ENCODE assay signal across 22 mouse cellular contexts in the genomic region with DNA sequence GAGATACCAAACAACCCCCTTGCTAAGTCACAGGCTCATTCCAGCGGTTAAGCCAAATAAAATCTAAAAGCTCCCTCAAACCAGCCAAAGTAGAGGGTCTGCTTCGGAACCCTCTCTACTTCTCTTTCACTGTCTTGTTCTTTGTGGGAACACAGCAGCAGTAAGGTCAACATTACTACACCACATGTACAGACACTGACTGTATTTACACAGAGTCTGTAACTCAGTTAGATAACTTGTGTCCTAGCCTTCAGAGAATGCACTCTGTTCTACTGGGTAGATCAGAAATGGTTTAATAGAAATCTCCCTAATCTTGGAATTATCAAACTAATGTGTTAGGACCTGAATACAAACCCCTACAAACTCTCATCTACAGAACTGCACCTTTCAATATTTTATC. TPM values are rescaled to one million over a fixed set of nuclear protein-coding genes. Genes with fewer than 3 reads are reported as not detected.
DNase-seq lines count a peak whose midpoint lies in the region; ATAC-seq and TF ChIP-seq lines count a peak whose summit lies in the region.
"Had no signal": no experiment of that assay in that cellular context is flagged by ENCODE, and none has a peak within 500 bp of the region (broad histone marks: within the 10 kb centered on the region; RNA-seq: fewer than 3 reads in every experiment).

No protein-coding gene starts in this region.

- H3K27ac ChIP-seq in heart, embryonic 13.5 days (replicated peaks) = no peak overlapping the region
- H3K27ac ChIP-seq in liver, adult 2 months (replicated peaks; ENCODE audit: insufficient read depth, low read depth, low read length) = no peak overlapping the region
- no peak overlapping the region for H3K27ac ChIP-seq in liver, embryonic 11.5 days (ENCODE audit: low read depth, low read length)
- peak overlapping the region; percentile 59 for H3K27ac ChIP-seq in cortical plate, adult 2 months (ENCODE audit: insufficient read depth, low read length)
- H3K27ac ChIP-seq in liver, postnatal 0 days (ENCODE audit: low read depth) = peak overlapping the region; percentile 74
- H3K27ac ChIP-seq: embryonic facial prominence, embryonic 15.5 days; limb, embryonic 13.5 days; lung, embryonic 15.5 days; neural tube, embryonic 15.5 days; stomach, embryonic 15.5 days had no signal

- 90% methylated on average over 2 of the region's 2 CpGs for WGBS in heart, embryonic 13.5 days
- 39% methylated on average over 2 of the region's 2 CpGs for WGBS in liver, adult 2 months
- WGBS in liver, embryonic 11.5 days = 78% methylated on average over 2 of the region's 2 CpGs
- 59% methylated on average over 2 of the region's 2 CpGs for WGBS in liver, postnatal 0 days (ENCODE audit: insufficient replicate concordance)

- ATAC-seq in heart, embryonic 13.5 days (ENCODE audit: extremely low read depth, insufficient number of reproducible peaks, low FRiP score, low TSS enrichment) = no peak
- ATAC-seq in liver, embryonic 11.5 days (replicated peaks; ENCODE audit: low FRiP score) = no peak
- ATAC-seq in liver, postnatal 0 days = peak; percentile 76
- ATAC-seq: forebrain, embryonic 14.5 days had no signal

- TF ChIP-seq POLR2A in liver, adult 2 months (IDR thresholded peaks at IDR 0.05; ENCODE audit: extremely low read depth, insufficient read depth, low read length) = no peak
- TF ChIP-seq POLR2A in cortical plate, adult 2 months (IDR thresholded peaks at IDR 0.05; ENCODE audit: extremely low read depth, insufficient read depth, low read length) = no peak

- no peak for DNase-seq in heart, adult 9 months (ENCODE audit: low spot score in 2 of 2)
- DNase-seq in liver, adult 2 months (ENCODE audit: extremely low read depth, low read depth, low spot score) = peak; percentile 65
- DNase-seq in liver, embryonic 11.5 days (ENCODE audit: low spot score) = no peak
- no peak for DNase-seq in liver, postnatal 0 days
- DNase-seq in adrenal gland, adult 18-20 months (ENCODE audit: low spot score in 2 of 2) = no peak
- DNase-seq: adrenal gland, adult 8-10 months; cerebellum, postnatal 36 days; gastrocnemius, postnatal 14 days; heart, adult 11 months; kidney, adult 9 months; kidney, postnatal 14 days; layer of hippocampus, postnatal 36 days; lung, postnatal 36 days; thymus, postnatal 25 days had no signal

- no peaks in the 10 kb centered on the region for H3K27me3 ChIP-seq in heart, embryonic 13.5 days (replicated peaks)
- H3K27me3 ChIP-seq in liver, adult 2 months (ENCODE audit: control insufficient read depth, insufficient read depth, low read length) = no peaks in the 10 kb centered on the region
- H3K27me3 ChIP-seq in liver, embryonic 11.5 days (replicated peaks; ENCODE audit: control insufficient read depth, insufficient read depth, low read length) = no peaks in the 10 kb centered on the region
- H3K27me3 ChIP-seq in liver, postnatal 0 days (ENCODE audit: insufficient read depth, low read length) = no peaks in the 10 kb centered on the region
- H3K27me3 ChIP-seq: embryonic facial prominence, embryonic 15.5 days; limb, embryonic 13.5 days; lung, embryonic 15.5 days; neural tube, embryonic 15.5 days; stomach, embryonic 15.5 days had no signal

- H3K4me3 ChIP-seq in heart, embryonic 13.5 days = no peak overlapping the region
- H3K4me3 ChIP-seq in liver, adult 2 months (ENCODE audit: insufficient read depth, low read depth, low read length) = no peak overlapping the region
- H3K4me3 ChIP-seq in liver, embryonic 11.5 days (ENCODE audit: low read depth, low read length) = no peak overlapping the region
- no peak overlapping the region for H3K4me3 ChIP-seq in cortical plate, adult 2 months (ENCODE audit: insufficient read depth, low read length)
- H3K4me3 ChIP-seq in liver, postnatal 0 days (ENCODE audit: low read depth, low read length) = 0 out of 2 replicates have a peak overlapping the region, but pooled peaks have one; percentile 13
- H3K4me3 ChIP-seq: embryonic facial prominence, embryonic 15.5 days; limb, embryonic 13.5 days; lung, embryonic 15.5 days; neural tube, embryonic 15.5 days; stomach, embryonic 15.5 days had no signal

- TF ChIP-seq EP300 in liver, postnatal 0 days (IDR thresholded peaks at IDR 0.05; ENCODE audit: low read depth) = no peak

- H3K4me1 ChIP-seq in heart, embryonic 13.5 days = peaks cover 46% of the 10 kb centered on the region
- peaks cover 12% of the 10 kb centered on the region for H3K4me1 ChIP-seq in liver, adult 2 months (ENCODE audit: control insufficient read depth, insufficient read depth, low read length)
- peaks cover 25% of the 10 kb centered on the region for H3K4me1 ChIP-seq in liver, embryonic 11.5 days (replicated peaks; ENCODE audit: control insufficient read depth, insufficient read depth, low read length)
- peaks cover 8% of the 10 kb centered on the region for H3K4me1 ChIP-seq in cortical plate, adult 2 months (ENCODE audit: control insufficient read depth, insufficient read depth, low read length)
- peaks cover 13% of the 10 kb centered on the region for H3K4me1 ChIP-seq in liver, postnatal 0 days (ENCODE audit: insufficient read depth)

- H3K9me3 ChIP-seq in heart, embryonic 13.5 days = no peaks in the 10 kb centered on the region
- no peaks in the 10 kb centered on the region for H3K9me3 ChIP-seq in liver, embryonic 11.5 days (ENCODE audit: control insufficient read depth, low read length)
- H3K9me3 ChIP-seq in liver, postnatal 0 days (ENCODE audit: low read length) = no peaks in the 10 kb centered on the region
- H3K9me3 ChIP-seq: embryonic facial prominence, embryonic 15.5 days; limb, embryonic 13.5 days; lung, embryonic 15.5 days; neural tube, embryonic 15.5 days; stomach, embryonic 15.5 days had no signal

- H3K36me3 ChIP-seq in heart, embryonic 13.5 days = peaks cover 29% of the 10 kb centered on the region
- no peaks in the 10 kb centered on the region for H3K36me3 ChIP-seq in liver, adult 2 months (ENCODE audit: control insufficient read depth, insufficient read depth, low read length)
- no peaks in the 10 kb centered on the region; the same call in 1 of the 2 replicates for H3K36me3 ChIP-seq in liver, embryonic 11.5 days (ENCODE audit: control insufficient read depth, insufficient read depth, low read length)
- H3K36me3 ChIP-seq in liver, postnatal 0 days (replicated peaks; ENCODE audit: insufficient read depth, low read length) = peaks cover 8% of the 10 kb centered on the region; the same call in 1 of the 2 replicates

- peak overlapping the region; percentile 10; the same call in 1 of the 2 replicates for H3K9ac ChIP-seq in heart, embryonic 13.5 days
- H3K9ac ChIP-seq in liver, adult 2 months (ENCODE audit: low read depth, low read length) = no peak overlapping the region
- no peak overlapping the region for H3K9ac ChIP-seq in liver, embryonic 11.5 days (ENCODE audit: low read depth, low read length)
- no peak overlapping the region for H3K9ac ChIP-seq in liver, postnatal 0 days (replicated peaks)
- H3K9ac ChIP-seq: embryonic facial prominence, embryonic 15.5 days; limb, embryonic 13.5 days; lung, embryonic 15.5 days; neural tube, embryonic 15.5 days; stomach, embryonic 15.5 days had no signal

- no peak overlapping the region for H3K4me2 ChIP-seq in heart, embryonic 13.5 days
- H3K4me2 ChIP-seq in liver, embryonic 11.5 days = no peak overlapping the region
- peak overlapping the region; percentile 59 for H3K4me2 ChIP-seq in liver, postnatal 0 days (ENCODE audit: low read depth, low read length)
- H3K4me2 ChIP-seq: embryonic facial prominence, embryonic 15.5 days; limb, embryonic 13.5 days; lung, embryonic 15.5 days; neural tube, embryonic 15.5 days; stomach, embryonic 15.5 days had no signal

- no peak for TF ChIP-seq CTCF in liver, adult 2 months (IDR thresholded peaks at IDR 0.05; ENCODE audit: low read depth, low read length)
- no peak for TF ChIP-seq CTCF in cortical plate, adult 2 months (IDR thresholded peaks at IDR 0.05; ENCODE audit: extremely low read depth, insufficient read depth, low read length)
- TF ChIP-seq CTCF in liver, postnatal 0 days (IDR thresholded peaks at IDR 0.05; ENCODE audit: low read depth) = no peak

- H3K79me2 ChIP-seq in liver, adult 2 months (ENCODE audit: control insufficient read depth, insufficient read depth, low read length) = no peaks in the 10 kb centered on the region

RNA-seq across cellular contexts. Expression of a gene that starts 12.3 kb away (rescaled TPM):
- polyA plus RNA-seq in heart, embryonic 13.5 days (2015; fragmentation: Nextera tagmentation; extraction: Ambion mirVana) = 23.4 and 29.3 TPM in 2 replicates
- 26.6 and 28.9 TPM in 2 replicates for total RNA-seq in liver, adult 2 months (2014; rRNA removed)
- 6.5 and 18.1 TPM in 2 replicates for polyA plus RNA-seq in liver, adult 2 months (2012; rRNA removed)
- 26.8 and 29.9 TPM in 2 replicates for polyA plus RNA-seq in liver, embryonic 11.5 days (2014; fragmentation: Nextera tagmentation; extraction: Ambion mirVana)
- 67.6 and 73.8 TPM in 2 replicates for polyA plus RNA-seq in cortical plate, adult 2 months (2012; rRNA removed)
- polyA plus RNA-seq in liver, postnatal 0 days (2015; fragmentation: Nextera tagmentation; extraction: Ambion mirVana) = 7.8 and 9.2 TPM in 2 replicates
- total RNA-seq in adrenal gland, adult 18-20 months (2021) = 100 to 1,000 TPM in 1 of 2 experiments, 10 to 100 TPM in 1; 34.4 to 105 TPM

Comparison
In these comparisons a context has a peak if more than half of its experiments do, and no peak if none do; other contexts are left out.
1. H3K27ac ChIP-seq: peak in cortical plate, adult 2 months (single experiment) and liver, postnatal 0 days (single experiment); none in heart, embryonic 13.5 days (single experiment), liver, adult 2 months (single experiment) and liver, embryonic 11.5 days (single experiment).